Mouse (Mus musculus): ENCODE results near the gene Ambra1. TPM values are rescaled to one million over a fixed set of nuclear protein-coding genes. Genes with fewer than 3 reads are reported as not detected.

Gene Ambra1
- not detected in 2 replicates for polyA plus RNA-seq (2012; ENCODE audit: insufficient read depth, insufficient read length, low replicate concordance, missing spikeins)

DNA sequence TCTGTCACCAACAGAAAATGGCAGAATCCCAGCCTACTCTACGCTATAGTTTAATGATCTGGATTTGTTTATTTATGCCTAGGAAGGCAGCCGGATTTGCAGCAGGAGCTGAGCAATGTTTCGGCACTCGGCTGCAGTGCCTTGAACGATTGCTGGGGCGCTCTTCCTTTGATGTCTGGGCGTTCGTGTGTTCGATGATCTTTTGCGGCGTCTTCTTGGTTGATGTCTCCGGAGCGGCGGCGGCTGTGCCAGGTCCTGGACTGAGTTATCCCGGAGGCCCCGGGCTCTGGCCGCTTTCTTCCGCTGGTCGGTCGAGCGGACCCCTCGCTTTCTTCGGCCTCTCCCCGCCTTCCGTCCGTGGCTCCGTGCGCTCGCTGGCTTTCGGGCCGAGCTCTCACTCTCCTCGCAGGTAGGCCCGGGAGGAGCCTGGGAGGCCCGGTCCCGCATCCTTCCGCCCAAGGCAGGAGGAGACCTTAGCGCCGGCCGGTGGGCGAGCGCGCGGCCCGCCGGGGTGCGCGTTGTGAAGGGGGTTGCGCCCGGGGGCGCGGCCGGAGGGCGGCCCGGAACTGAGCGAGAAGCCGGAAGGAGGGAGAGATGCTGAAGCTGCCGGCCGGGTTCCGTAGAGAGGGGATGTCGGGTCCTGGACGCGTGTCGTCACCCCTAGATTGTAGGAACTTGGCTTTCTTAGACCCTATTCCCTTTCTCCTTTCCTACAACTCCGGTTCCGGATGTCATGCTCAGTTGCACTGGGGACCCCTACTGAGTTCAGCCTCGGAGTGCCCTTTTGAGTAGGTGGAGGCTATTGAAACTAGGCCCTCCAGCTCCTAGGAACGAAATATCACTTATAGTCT is at the start of gene Ambra1:
Gene Ambra1 (plus strand): TSS at position 164 of the 851 bp plus-strand sequence.
- Histone ChIP-seq H3K4me1 (ENCODE audit: control insufficient read depth, insufficient read depth, low read length) (no peaks in the 10 kb centered on the region), H3K4me3 (ENCODE audit: insufficient read depth, low read depth, low read length) (peak within 1 kb of the TSS; percentile 99), H3K27ac (ENCODE audit: insufficient read depth, low read depth, low read length) (peak within 1 kb of the TSS; percentile 84)
- under 1% methylated on average over 68 of the region's 68 CpGs for WGBS
- TF ChIP-seq POLR2A (IDR thresholded peaks at IDR 0.05; ENCODE audit: insufficient read depth, low read depth, low read length) (peak; percentile 13; the same call in 1 of the 2 replicates), CTCF (IDR thresholded peaks at IDR 0.05; ENCODE audit: insufficient read depth, low read depth, low read length) (no peak)

- WGBS = 37% methylated on average over 4 of the region's 4 CpGs
- peaks cover 3% of the 10 kb centered on the region; the same call in 1 of the 2 replicates for H3K4me1 ChIP-seq (ENCODE audit: control insufficient read depth, insufficient read depth, low read length)
- H3K4me3 ChIP-seq (ENCODE audit: insufficient read depth, low read depth, low read length) = no peak overlapping the region
- TF ChIP-seq POLR2A (IDR thresholded peaks at IDR 0.05; ENCODE audit: insufficient read depth, low read depth, low read length) = no peak
- no peak for TF ChIP-seq CTCF (IDR thresholded peaks at IDR 0.05; ENCODE audit: insufficient read depth, low read depth, low read length)
- H3K27ac ChIP-seq (ENCODE audit: insufficient read depth, low read depth, low read length) = no peak overlapping the region
Observed at GRCm38 (mm10) chr2:91682850-91683249, 47.1 kb upstream of the Ambra1 start.

DNA sequence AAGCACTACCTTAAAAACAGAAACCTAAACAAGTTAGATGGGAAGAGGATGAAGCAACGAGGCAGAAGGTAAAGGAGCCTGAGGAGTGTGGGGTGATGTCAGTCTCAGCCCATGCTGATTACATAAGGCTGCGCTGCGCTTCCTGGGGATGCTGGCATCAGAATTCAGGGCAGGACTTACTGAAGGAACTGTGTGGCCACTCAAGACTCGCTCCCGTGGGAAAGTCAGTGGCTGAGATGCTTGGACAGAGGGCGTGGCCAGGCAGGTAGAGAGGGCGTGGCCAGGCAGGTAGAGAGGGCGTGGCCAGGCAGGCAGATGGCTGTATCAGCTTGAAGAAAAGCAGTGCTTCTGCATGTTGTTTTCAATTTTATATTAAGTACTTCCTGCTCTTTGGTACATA is 46.0 kb upstream of the Ambra1 start:
- Histone ChIP-seq H3K4me3 (ENCODE audit: insufficient read depth, low read depth, low read length) (no peak overlapping the region), H3K27ac (ENCODE audit: insufficient read depth, low read depth, low read length) (no peak overlapping the region), H3K4me1 (ENCODE audit: control insufficient read depth, insufficient read depth, low read length) (peaks cover 3% of the 10 kb centered on the region; the same call in 1 of the 2 replicates)
- 75% methylated on average over 8 of the region's 8 CpGs for WGBS
- TF ChIP-seq CTCF (IDR thresholded peaks at IDR 0.05; ENCODE audit: insufficient read depth, low read depth, low read length) (no peak), POLR2A (IDR thresholded peaks at IDR 0.05; ENCODE audit: insufficient read depth, low read depth, low read length) (no peak)

DNA sequence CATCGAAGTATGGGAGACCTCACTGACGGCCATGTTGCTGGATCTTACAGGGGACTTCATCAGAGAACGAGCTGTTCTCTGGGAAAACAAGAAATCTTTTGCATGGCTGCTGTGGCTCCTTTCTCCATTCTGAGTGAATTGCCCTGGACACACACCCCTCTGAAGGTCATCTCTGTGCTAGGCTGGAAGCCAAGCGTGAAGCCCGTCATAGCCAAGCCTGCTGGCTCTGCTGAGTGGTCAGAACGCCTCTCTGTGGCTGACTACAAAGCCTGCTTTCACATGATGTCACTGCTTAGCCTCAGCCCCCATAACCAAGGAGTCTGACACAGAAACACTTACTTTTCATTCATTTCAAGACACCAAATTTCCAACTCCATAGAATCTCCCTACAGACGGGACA is 40.5 kb upstream of the Ambra1 start:
- Histone ChIP-seq H3K27ac (ENCODE audit: insufficient read depth, low read depth, low read length) (no peak overlapping the region), H3K4me1 (ENCODE audit: control insufficient read depth, insufficient read depth, low read length) (no peaks in the 10 kb centered on the region), H3K4me3 (ENCODE audit: insufficient read depth, low read depth, low read length) (no peak overlapping the region)
- WGBS = 51% methylated on average over 7 of the region's 7 CpGs
- TF ChIP-seq POLR2A (IDR thresholded peaks at IDR 0.05; ENCODE audit: insufficient read depth, low read depth, low read length) = no peak
- TF ChIP-seq CTCF (IDR thresholded peaks at IDR 0.05; ENCODE audit: insufficient read depth, low read depth, low read length) = no peak

DNA sequence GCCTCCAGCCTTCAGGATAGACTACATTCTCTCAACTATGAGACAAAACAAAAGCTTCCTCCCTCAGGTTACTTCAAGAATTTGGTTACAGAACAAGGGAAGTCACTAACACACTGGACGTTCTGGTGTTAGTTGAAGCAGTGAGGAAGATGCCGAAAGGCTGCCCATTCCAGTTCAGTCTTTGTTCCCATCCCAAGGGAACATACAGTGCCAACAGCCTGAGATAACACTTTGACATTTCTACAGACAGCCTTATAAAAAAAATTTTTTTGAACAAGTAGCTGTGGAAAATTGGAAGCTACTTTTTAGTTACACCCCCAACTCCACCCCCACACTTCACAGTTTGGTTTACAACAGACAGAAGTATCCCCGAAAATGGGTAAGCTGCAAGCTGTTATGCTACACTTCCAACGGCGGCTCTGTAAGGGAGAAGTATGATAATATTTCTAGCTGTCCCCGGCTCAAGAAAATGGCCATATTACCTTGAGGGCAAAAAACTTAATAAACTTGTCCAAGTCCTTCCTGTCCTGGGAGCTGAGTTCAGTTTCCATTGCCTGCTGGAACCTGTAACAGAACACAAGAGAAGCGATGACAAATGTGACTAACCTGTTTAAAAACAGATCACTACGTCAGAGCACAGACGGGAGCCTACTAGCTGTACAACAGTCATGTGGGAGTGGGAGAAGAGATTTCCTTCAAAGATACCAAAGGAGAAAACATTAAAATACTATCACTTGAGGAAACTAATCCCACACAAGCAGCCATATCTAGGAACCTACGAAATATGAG is 34.3 kb upstream of the Ambra1 start:
- WGBS = 83% methylated on average over 10 of the region's 10 CpGs
- Histone ChIP-seq H3K4me1 (ENCODE audit: control insufficient read depth, insufficient read depth, low read length) (no peaks in the 10 kb centered on the region), H3K4me3 (ENCODE audit: insufficient read depth, low read depth, low read length) (no peak overlapping the region), H3K27ac (ENCODE audit: insufficient read depth, low read depth, low read length) (no peak overlapping the region)
- TF ChIP-seq POLR2A (IDR thresholded peaks at IDR 0.05; ENCODE audit: insufficient read depth, low read depth, low read length) = no peak

GRCm38 (mm10) chr2:91696225-91696590 is 33.7 kb upstream of the Ambra1 start:
- WGBS = 46% methylated on average over 1 of the region's 1 CpGs
- Histone ChIP-seq H3K4me3 (ENCODE audit: insufficient read depth, low read depth, low read length) (no peak overlapping the region), H3K4me1 (ENCODE audit: control insufficient read depth, insufficient read depth, low read length) (no peaks in the 10 kb centered on the region), H3K27ac (ENCODE audit: insufficient read depth, low read depth, low read length) (no peak overlapping the region)
- TF ChIP-seq POLR2A (IDR thresholded peaks at IDR 0.05; ENCODE audit: insufficient read depth, low read depth, low read length) (no peak), CTCF (IDR thresholded peaks at IDR 0.05; ENCODE audit: insufficient read depth, low read depth, low read length) (no peak)

GRCm38 (mm10) chr2:91699225-91699624 is 30.7 kb upstream of the Ambra1 start:
- Histone ChIP-seq H3K4me1 (ENCODE audit: control insufficient read depth, insufficient read depth, low read length) (no peaks in the 10 kb centered on the region), H3K27ac (ENCODE audit: insufficient read depth, low read depth, low read length) (no peak overlapping the region), H3K4me3 (ENCODE audit: insufficient read depth, low read depth, low read length) (no peak overlapping the region)
- no peak for TF ChIP-seq POLR2A (IDR thresholded peaks at IDR 0.05; ENCODE audit: insufficient read depth, low read depth, low read length)
- 35% methylated on average over 1 of the region's 1 CpGs for WGBS

DNA sequence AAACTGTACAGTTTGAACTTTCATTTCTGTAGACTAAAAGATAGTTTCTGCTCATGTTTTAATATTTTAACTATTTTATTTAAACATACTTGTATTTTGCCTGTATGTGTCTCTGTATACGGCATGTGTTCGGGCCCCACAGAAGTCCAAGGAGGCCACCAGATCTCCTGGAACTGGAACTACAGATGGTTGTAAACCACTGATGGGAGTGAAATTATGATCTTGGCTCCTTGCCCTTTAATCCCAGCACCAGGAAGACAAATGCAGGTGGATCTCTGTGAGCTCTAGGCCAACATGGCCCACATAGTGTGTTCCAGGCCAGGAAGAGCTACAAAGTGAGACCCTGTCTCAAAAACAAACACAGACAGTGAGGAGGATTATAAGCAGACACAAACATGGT is 28.6 kb upstream of the Ambra1 start:
- no peak for TF ChIP-seq POLR2A (IDR thresholded peaks at IDR 0.05; ENCODE audit: insufficient read depth, low read depth, low read length)
- TF ChIP-seq CTCF (IDR thresholded peaks at IDR 0.05; ENCODE audit: insufficient read depth, low read depth, low read length) = no peak
- Histone ChIP-seq H3K4me1 (ENCODE audit: control insufficient read depth, insufficient read depth, low read length) (no peaks in the 10 kb centered on the region), H3K27ac (ENCODE audit: insufficient read depth, low read depth, low read length) (no peak overlapping the region), H3K4me3 (ENCODE audit: insufficient read depth, low read depth, low read length) (no peak overlapping the region)
- WGBS = 97% methylated on average over 2 of the region's 2 CpGs

DNA sequence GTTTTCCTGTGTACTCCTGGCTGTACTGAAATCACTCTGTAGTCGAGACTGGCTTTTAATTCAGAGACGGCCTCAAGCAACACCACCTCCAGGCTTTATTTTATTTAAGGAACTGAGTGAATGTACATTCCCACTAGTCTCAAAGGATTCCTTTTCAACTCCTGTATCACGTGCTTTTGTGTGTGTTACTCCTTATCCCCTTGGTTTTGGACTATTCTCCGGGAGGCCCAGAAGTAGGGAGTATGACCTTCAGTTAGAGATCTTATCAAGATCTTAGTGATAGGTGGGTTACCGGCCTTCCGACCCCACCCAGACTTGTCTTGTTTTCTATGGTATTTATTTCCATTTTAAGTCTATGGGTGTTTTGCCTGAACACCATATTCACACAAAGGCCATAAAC is 24.2 kb upstream of the Ambra1 start:
- H3K27ac ChIP-seq (ENCODE audit: insufficient read depth, low read depth, low read length) = no peak overlapping the region
- WGBS = 75% methylated on average over 6 of the region's 6 CpGs
- H3K4me1 ChIP-seq (ENCODE audit: control insufficient read depth, insufficient read depth, low read length) = peaks cover 3% of the 10 kb centered on the region
- TF ChIP-seq CTCF (IDR thresholded peaks at IDR 0.05; ENCODE audit: insufficient read depth, low read depth, low read length) (no peak), POLR2A (IDR thresholded peaks at IDR 0.05; ENCODE audit: insufficient read depth, low read depth, low read length) (no peak)
- no peak overlapping the region for H3K4me3 ChIP-seq (ENCODE audit: insufficient read depth, low read depth, low read length)
